Mouse (Mus musculus): Measurements from ENCODE around the gene Nhsl2.
"Not testable (repeated sequence)": the region's sequence is repeated elsewhere in the genome, so short reads cannot be mapped to it uniquely, and the experiment has no call there.

The Nhsl2 gene

GRCm38 (mm10) chrX:101849281-101849821 lies at the start of gene Nhsl2:
Gene Nhsl2, plus strand, starts transcription at chrX:101849385.
- DNase-seq, result peak; percentile 33 to 43

GRCm38 (mm10) chrX:101805512-101805911 lies 43.7 kb upstream of the Nhsl2 start:
- no peak for DNase-seq

GRCm38 (mm10) chrX:101811750-101812149 lies 37.4 kb upstream of the Nhsl2 start:
- DNase-seq, result no peak

DNA sequence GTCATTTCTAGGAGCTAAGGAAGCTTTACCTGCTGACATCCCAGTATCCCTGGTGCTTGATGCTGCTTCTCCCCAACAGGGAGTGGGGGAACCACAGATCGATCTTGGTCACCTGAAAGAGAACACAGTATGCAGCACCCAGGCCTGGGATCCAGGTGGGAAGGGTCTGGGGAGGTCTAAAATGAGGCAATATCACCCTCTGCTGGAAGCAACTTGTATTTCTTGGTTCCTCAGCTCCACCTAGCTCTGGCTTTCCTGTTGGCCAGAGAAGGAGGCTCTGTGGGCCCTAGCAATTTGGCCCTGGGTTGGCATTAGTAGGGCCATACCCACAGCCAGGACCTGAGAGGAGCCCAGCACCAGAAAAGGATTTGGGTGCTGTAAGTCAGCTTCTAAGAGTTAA lies 30.0 kb upstream of the Nhsl2 start:
- no peak for DNase-seq

DNA sequence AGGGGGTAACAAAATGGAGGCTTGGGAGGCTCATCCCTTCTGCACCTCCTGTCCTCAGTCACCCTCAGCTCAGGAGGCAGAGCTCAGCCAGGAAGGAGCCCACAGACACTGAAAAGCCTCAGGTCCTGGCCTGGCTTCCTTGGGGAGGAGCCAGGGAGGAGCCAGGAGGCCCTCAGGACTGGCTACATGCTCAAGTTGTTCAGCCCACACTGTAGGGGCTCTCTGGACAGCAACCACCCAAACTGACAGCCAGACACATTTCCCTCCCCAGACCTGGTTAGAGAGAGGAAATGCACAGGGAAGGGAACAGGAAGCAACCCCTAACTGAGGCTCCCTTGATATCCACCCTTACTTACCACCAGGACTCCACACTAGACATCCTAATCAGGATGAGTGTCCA lies 29.2 kb upstream of the Nhsl2 start:
- not testable (repeated sequence) for DNase-seq

- no peak for DNase-seq
These were observed 1.9 kb upstream of the Nhsl2 start for GRCm38 (mm10) chrX:101847191-101847795.

- DNase-seq, result peak in 1 of 2 experiments; percentile 8
These were observed 841 bp downstream of the Nhsl2 start for GRCm38 (mm10) chrX:101849901-101850551.

GRCm38 (mm10) chrX:101851566-101852354 lies 2.6 kb downstream of the Nhsl2 start:
- no peak for DNase-seq

GRCm38 (mm10) chrX:101863666-101864378 lies 14.6 kb downstream of the Nhsl2 start:
- no peak for DNase-seq

DNA sequence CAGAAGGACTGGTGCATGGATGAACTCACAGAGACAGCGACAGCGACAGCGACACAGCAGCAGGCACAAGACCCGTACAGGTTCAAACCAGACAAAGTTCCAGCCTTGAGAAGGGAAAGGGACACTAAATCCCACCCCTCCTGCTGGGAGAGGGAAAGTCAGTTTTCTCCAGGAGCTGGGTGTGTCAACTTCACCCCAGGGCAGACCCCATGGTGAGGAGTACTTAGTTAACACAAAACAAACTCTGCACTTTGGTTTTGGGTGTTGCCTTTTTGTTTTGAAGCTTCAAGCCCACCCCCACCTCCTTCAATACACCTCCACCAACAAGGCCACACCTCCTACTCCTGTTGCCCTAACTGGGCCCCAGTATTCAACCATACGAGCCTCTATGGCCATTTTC lies 15.6 kb downstream of the Nhsl2 start:
- no peak for DNase-seq

GRCm38 (mm10) chrX:101874147-101874546 lies 25.0 kb downstream of the Nhsl2 start:
- DNase-seq, result no peak

DNA sequence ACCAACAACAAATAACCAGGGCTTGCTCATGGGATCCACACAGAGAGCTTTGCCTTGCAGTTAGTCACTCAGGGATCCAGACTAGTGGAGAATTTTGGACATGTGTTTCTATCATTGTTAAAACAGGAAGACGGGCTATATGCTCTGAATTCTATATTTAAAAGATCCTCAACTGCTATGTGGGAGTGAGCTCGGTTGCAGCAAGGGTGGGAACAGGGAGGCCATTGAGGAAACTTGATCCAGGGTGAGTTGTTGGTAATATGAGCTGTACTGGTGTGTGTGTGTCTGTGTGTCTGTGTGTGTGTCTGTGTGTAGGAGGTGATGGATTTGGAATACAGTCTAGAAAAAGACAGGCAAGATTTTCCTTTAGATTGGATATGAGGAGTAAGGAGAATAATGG lies 25.7 kb downstream of the Nhsl2 start:
- no peak for DNase-seq

DNA sequence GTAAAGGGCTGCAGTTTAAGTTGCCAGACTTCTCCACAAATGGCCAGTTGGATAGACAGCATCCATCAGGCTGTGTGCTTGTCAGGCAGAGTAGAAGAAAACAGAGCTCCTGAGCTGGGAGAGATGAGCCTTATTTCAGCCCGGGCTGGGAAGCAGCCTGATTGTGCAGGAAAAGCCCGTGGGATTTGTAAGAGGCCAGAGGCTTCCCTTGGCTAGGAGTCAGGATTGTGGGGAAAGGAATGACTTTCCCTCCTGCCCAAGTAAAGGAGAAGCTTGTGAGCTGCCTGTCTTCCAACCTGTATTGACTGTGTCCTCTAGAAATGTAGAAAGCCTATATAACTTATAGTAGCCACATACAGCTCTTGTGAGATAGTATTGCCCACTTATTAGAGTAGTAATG lies 27.0 kb downstream of the Nhsl2 start:
- no peak for DNase-seq

- DNase-seq, result no peak
These were observed 28.7 kb downstream of the Nhsl2 start for GRCm38 (mm10) chrX:101877840-101878239.

DNA sequence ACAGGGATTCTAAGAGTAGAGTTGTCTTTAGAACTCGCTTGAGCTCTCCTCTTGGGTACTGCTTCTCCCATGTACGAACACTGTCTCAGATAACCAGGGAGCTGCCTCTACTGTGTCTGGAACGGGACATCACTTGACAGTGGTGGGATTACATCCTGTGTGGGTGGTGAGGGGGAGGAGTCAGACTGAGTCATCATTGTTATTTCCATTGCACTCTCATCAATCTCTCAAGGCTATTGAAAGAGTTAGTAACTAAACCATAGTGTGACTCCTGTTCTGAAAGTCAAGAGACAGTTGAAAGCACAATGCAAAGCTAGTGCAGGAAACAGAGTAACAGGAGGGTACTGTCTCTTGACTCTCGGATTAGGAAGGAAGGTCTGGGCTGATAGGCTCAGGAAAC lies 29.4 kb downstream of the Nhsl2 start:
- no peak for DNase-seq

GRCm38 (mm10) chrX:101882141-101882751 lies 33.1 kb downstream of the Nhsl2 start:
- no peak for DNase-seq

GRCm38 (mm10) chrX:101889384-101889783 lies 40.2 kb downstream of the Nhsl2 start:
- peak; percentile 41 to 51 for DNase-seq

DNA sequence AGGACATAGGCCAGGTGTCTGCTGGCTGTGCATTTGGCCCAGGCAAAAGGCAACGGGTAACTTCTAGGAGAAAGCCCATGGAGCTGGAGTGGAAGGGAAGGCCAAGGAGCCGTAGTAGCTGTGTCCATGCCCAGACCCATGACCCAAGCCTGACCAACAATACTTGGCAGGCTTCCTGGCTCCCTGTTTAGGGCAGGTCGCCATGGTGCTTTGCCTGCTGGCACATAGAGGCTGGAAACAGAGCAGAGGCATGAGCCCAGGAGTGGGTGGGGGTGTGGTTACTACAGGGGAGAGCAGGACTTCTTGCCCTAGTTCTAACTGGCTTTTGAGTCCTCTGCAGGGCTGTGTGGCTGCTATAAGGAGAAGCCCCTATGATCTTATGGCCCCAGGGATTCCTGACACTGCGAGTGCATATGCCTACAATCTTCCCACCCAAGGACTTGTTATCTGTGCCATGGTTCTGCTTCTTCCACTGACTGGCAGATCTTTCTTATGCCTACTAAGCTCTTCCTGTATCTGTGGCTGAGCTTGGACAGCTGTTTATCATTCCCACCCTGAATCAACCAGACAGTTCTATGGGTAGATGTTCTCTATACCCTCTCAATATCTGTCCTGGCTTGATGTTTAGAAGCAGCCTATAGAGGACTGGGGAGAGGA lies 40.8 kb downstream of the Nhsl2 start:
- DNase-seq, result peak; percentile 49 to 67

DNA sequence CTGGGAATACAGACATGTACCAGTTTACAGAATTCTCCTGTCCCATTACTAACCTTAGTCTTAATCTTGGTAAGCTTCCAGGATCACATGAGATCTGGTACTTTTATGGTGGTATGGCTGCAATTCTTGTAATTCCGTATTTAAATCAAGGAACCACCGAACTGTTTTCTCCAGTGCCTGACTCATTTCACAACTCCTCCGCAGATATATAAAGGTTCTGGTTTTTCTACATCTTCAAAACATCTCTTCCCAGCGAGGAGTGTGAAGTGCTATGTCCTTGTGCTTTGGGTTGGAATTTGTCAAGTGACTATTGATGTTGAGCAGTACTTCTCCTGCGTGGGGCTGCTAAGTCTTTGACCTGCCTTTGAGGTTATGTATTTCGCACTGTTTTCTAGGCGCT lies 44.6 kb downstream of the Nhsl2 start:
- DNase-seq, result no peak

- no peak for DNase-seq
These were observed 49.2 kb downstream of the Nhsl2 start for GRCm38 (mm10) chrX:101898341-101898740.

- no peak for DNase-seq
These were observed 52.8 kb downstream of the Nhsl2 start for GRCm38 (mm10) chrX:101901806-101902490.

Data from lung, adult 18-20 months (tissue).